Mouse (Mus musculus): ENCODE data around the gene Cabcoco1. TPM values are rescaled to one million over a fixed set of nuclear protein-coding genes. Genes with fewer than 3 reads are reported as not detected.

The Cabcoco1 gene
- polyA plus RNA-seq, 1 experiment from 2014 or later, result 4.7 TPM

DNA sequence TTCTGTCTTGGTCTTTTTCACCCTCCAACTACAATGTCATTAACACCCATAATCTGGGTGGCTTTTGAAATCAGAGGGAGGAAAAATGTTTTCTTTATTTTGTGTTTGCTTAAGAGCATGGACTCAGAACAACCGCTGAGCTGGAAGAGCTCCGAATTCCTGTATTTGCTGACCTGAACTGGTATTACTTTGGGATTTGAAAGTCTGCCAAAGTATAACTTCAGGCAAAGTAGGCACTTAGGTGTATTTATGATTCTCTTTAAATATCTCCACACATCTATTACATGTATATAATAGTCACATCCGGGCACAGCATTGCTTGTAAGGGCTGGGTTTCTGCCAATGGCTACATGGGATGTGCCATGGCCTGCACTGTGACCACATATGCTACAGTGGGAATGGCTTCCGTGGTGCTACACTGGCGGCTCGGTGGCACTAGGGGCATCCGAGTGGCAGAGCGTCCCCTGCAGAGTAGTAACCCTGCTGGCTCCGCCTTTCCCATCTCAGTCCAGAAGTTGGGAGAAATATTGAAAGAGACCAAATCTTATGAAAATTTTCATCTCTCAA is 37.0 kb downstream of the Cabcoco1 start:
- no peak overlapping the region for H3K4me2 ChIP-seq (replicated peaks; ENCODE audit: low read depth)
- DNase-seq (ENCODE audit: low spot score) (peak; percentile 17), ATAC-seq (ENCODE audit: low FRiP score, low TSS enrichment) (no peak)
- no peaks in the 10 kb centered on the region for H3K36me3 ChIP-seq (ENCODE audit: control insufficient read depth, insufficient read depth, low read length)
- H3K27ac ChIP-seq (replicated peaks), result no peak overlapping the region
- no peaks in the 10 kb centered on the region for H3K9me3 ChIP-seq (ENCODE audit: control insufficient read depth, low read length)
- no peaks in the 10 kb centered on the region for H3K27me3 ChIP-seq (ENCODE audit: control insufficient read depth, insufficient read depth, low read length)
- no peak overlapping the region for H3K9ac ChIP-seq (ENCODE audit: low read length)
- 59% methylated on average over 9 of the region's 9 CpGs for WGBS
- H3K4me1 ChIP-seq (replicated peaks; ENCODE audit: control insufficient read depth, insufficient read depth), result no peaks in the 10 kb centered on the region
- TF ChIP-seq CTCF (IDR thresholded peaks at IDR 0.05; ENCODE audit: low read depth) (peak; percentile 4; the same call in 1 of the 2 replicates), EP300 (optimal IDR thresholded peaks at IDR 0.05) (no peak)
- no peak overlapping the region for H3K4me3 ChIP-seq (ENCODE audit: low read depth, low read length)

DNA sequence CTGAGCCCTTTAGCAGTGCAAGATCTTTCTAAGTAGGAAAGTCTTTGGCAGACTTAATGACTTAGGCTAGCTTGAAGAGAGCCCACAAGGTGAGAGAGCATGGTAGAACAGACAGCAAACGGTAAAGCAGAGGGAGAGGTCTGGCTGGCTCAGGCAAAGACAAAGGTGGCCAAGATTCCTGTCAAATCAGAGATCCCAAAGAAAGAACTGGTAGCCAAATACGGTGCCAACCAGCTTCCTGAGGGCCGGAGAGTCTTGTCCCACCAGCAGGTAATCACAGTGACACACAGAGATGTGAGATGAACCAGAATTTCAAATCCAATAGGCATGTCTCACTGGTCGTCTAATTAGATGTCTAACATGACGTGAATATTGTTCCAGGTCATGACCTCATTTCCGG is 40.6 kb downstream of the Cabcoco1 start:
- Histone ChIP-seq H3K9me3 (ENCODE audit: control insufficient read depth, low read length) (no peaks in the 10 kb centered on the region), H3K27ac (replicated peaks) (no peak overlapping the region), H3K4me2 (replicated peaks; ENCODE audit: low read depth) (no peak overlapping the region), H3K9ac (ENCODE audit: low read length) (no peak overlapping the region), H3K4me3 (ENCODE audit: low read depth, low read length) (no peak overlapping the region), H3K27me3 (ENCODE audit: control insufficient read depth, insufficient read depth, low read length) (no peaks in the 10 kb centered on the region), H3K36me3 (ENCODE audit: control insufficient read depth, insufficient read depth, low read length) (no peaks in the 10 kb centered on the region), H3K4me1 (replicated peaks; ENCODE audit: control insufficient read depth, insufficient read depth) (no peaks in the 10 kb centered on the region)
- WGBS, result 77% methylated on average over 6 of the region's 6 CpGs
- TF ChIP-seq EP300 (optimal IDR thresholded peaks at IDR 0.05) (no peak), CTCF (IDR thresholded peaks at IDR 0.05; ENCODE audit: low read depth) (no peak)
- DNase-seq (ENCODE audit: low spot score) (no peak), ATAC-seq (ENCODE audit: low FRiP score, low TSS enrichment) (no peak)

DNA sequence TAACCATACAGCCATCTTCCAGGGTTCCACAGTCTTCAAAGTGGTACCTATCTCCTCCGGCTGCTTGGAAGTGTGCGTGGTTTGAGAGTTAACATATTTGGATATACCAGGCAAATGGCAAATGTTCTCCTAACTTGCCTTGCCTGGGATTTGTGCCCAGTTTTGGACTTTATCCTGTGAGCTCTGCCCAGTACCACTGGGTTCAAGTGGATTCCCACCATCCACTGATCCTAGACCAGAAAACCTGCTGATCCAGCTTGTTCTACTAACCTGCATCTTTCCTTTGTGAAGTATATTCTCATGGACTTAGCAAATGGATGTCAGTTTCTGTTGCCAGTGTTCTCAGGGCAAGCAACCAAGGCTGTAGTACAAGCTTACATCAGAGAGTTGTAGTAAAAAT is 46.5 kb downstream of the Cabcoco1 start:
- H3K4me2 ChIP-seq (replicated peaks; ENCODE audit: low read depth), result no peak overlapping the region
- H3K27ac ChIP-seq (replicated peaks), result no peak overlapping the region
- no peaks in the 10 kb centered on the region for H3K9me3 ChIP-seq (ENCODE audit: control insufficient read depth, low read length)
- H3K36me3 ChIP-seq (ENCODE audit: control insufficient read depth, insufficient read depth, low read length), result no peaks in the 10 kb centered on the region
- no peak overlapping the region for H3K9ac ChIP-seq (ENCODE audit: low read length)
- H3K4me3 ChIP-seq (ENCODE audit: low read depth, low read length), result no peak overlapping the region
- DNase-seq (ENCODE audit: low spot score) (no peak), ATAC-seq (ENCODE audit: low FRiP score, low TSS enrichment) (no peak)
- 90% methylated on average over 2 of the region's 2 CpGs for WGBS
- no peaks in the 10 kb centered on the region for H3K27me3 ChIP-seq (ENCODE audit: control insufficient read depth, insufficient read depth, low read length)
- TF ChIP-seq CTCF (IDR thresholded peaks at IDR 0.05; ENCODE audit: low read depth) (no peak), EP300 (optimal IDR thresholded peaks at IDR 0.05) (no peak)
- no peaks in the 10 kb centered on the region for H3K4me1 ChIP-seq (replicated peaks; ENCODE audit: control insufficient read depth, insufficient read depth)

DNA sequence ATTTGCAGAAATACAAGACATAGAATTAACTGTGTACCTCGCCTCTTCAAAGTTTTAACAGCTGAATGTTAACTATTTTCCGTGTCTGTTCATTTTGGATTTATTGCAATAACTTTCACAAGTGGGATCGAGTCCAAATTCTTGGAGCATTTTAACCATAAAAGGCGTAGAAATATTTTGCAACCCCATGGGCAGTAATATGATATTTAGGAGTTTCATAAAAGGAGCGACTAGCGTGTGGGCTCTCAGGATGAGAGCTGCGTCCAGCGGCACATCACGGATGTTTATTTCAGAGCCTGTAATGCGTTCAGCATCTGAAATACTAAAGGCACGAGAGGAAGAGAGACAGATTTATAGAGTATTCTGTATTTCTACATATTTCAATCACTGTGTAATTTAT is 50.1 kb downstream of the Cabcoco1 start:
- 50% methylated on average over 11 of the region's 11 CpGs for WGBS
- H3K9me3 ChIP-seq (ENCODE audit: control insufficient read depth, low read length), result no peaks in the 10 kb centered on the region
- H3K27me3 ChIP-seq (ENCODE audit: control insufficient read depth, insufficient read depth, low read length), result no peaks in the 10 kb centered on the region
- H3K36me3 ChIP-seq (ENCODE audit: control insufficient read depth, insufficient read depth, low read length), result no peaks in the 10 kb centered on the region
- H3K27ac ChIP-seq (replicated peaks), result peak overlapping the region; percentile 67; the same call in 1 of the 2 replicates
- DNase-seq (ENCODE audit: low spot score) (no peak), ATAC-seq (ENCODE audit: low FRiP score, low TSS enrichment) (no peak)
- H3K4me3 ChIP-seq (ENCODE audit: low read depth, low read length), result no peak overlapping the region
- no peak overlapping the region for H3K9ac ChIP-seq (ENCODE audit: low read length)
- no peaks in the 10 kb centered on the region for H3K4me1 ChIP-seq (replicated peaks; ENCODE audit: control insufficient read depth, insufficient read depth)
- TF ChIP-seq EP300 (optimal IDR thresholded peaks at IDR 0.05) (no peak), CTCF (IDR thresholded peaks at IDR 0.05; ENCODE audit: low read depth) (no peak)
- no peak overlapping the region for H3K4me2 ChIP-seq (replicated peaks; ENCODE audit: low read depth)

DNA sequence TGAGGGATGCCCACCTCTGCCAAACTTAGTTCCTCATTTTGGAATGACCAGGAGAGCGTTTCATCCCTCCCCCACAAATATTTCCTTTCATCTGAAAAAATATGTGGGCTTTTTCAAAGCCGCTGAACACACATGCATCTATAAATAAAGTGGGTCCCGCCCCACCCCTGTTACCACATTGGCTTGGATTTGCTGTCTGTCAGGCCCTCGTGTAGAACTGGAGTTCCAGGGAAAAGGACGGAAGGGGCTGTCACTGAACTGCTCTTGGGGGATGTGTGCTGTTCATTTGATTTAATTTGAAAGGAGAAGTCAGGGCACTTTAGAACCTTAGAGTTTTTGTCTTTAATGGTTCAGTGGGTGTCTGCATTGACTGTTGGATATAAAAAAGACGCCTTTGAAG is 50.9 kb downstream of the Cabcoco1 start:
- Histone ChIP-seq H3K4me2 (replicated peaks; ENCODE audit: low read depth) (no peak overlapping the region), H3K9me3 (ENCODE audit: control insufficient read depth, low read length) (no peaks in the 10 kb centered on the region), H3K4me1 (replicated peaks; ENCODE audit: control insufficient read depth, insufficient read depth) (no peaks in the 10 kb centered on the region), H3K36me3 (ENCODE audit: control insufficient read depth, insufficient read depth, low read length) (no peaks in the 10 kb centered on the region), H3K4me3 (ENCODE audit: low read depth, low read length) (no peak overlapping the region), H3K9ac (ENCODE audit: low read length) (no peak overlapping the region), H3K27me3 (ENCODE audit: control insufficient read depth, insufficient read depth, low read length) (no peaks in the 10 kb centered on the region), H3K27ac (replicated peaks) (no peak overlapping the region)
- no peak for DNase-seq (ENCODE audit: low spot score)
- no peak for ATAC-seq (ENCODE audit: low FRiP score, low TSS enrichment)
- WGBS, result 33% methylated on average over 6 of the region's 6 CpGs
- TF ChIP-seq CTCF (IDR thresholded peaks at IDR 0.05; ENCODE audit: low read depth) (no peak), EP300 (optimal IDR thresholded peaks at IDR 0.05) (no peak)

DNA sequence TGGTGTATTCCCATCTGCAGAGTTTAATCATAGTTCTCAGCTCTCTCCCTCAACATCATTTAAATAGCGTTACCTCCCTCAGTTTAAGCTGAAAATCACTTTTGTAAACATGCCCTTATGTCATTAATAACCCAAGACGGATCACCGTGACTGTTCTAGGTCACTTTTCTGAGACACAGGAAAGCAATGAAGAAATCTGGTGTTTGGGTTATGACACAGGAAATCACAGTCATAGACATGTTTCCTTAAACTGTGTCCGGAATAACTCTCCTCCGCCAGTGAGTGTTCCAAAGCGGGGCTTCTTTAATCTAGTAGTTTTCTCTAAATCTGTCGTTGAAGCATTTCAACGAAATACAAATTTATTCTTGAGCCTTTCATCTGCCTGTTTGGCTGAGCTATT is 68.9 kb downstream of the Cabcoco1 start:
- no peaks in the 10 kb centered on the region for H3K36me3 ChIP-seq (ENCODE audit: control insufficient read depth, insufficient read depth, low read length)
- 32% methylated on average over 8 of the region's 8 CpGs for WGBS
- no peak overlapping the region for H3K4me2 ChIP-seq (replicated peaks; ENCODE audit: low read depth)
- H3K4me1 ChIP-seq (replicated peaks; ENCODE audit: control insufficient read depth, insufficient read depth), result no peaks in the 10 kb centered on the region; the same call in 1 of the 2 replicates
- no peak overlapping the region for H3K4me3 ChIP-seq (ENCODE audit: low read depth, low read length)
- DNase-seq (ENCODE audit: low spot score) (no peak), ATAC-seq (ENCODE audit: low FRiP score, low TSS enrichment) (no peak)
- TF ChIP-seq CTCF (IDR thresholded peaks at IDR 0.05; ENCODE audit: low read depth), result no peak
- no peak for TF ChIP-seq EP300 (optimal IDR thresholded peaks at IDR 0.05)
- no peaks in the 10 kb centered on the region for H3K9me3 ChIP-seq (ENCODE audit: control insufficient read depth, low read length)
- no peak overlapping the region for H3K9ac ChIP-seq (ENCODE audit: low read length)
- H3K27ac ChIP-seq (replicated peaks), result no peak overlapping the region
- H3K27me3 ChIP-seq (ENCODE audit: control insufficient read depth, insufficient read depth, low read length), result no peaks in the 10 kb centered on the region

Data from stomach, postnatal 0 days (tissue).